Mouse (Mus musculus): Measurements from ENCODE around the gene Mfsd5.

Mfsd5 gene

DNA sequence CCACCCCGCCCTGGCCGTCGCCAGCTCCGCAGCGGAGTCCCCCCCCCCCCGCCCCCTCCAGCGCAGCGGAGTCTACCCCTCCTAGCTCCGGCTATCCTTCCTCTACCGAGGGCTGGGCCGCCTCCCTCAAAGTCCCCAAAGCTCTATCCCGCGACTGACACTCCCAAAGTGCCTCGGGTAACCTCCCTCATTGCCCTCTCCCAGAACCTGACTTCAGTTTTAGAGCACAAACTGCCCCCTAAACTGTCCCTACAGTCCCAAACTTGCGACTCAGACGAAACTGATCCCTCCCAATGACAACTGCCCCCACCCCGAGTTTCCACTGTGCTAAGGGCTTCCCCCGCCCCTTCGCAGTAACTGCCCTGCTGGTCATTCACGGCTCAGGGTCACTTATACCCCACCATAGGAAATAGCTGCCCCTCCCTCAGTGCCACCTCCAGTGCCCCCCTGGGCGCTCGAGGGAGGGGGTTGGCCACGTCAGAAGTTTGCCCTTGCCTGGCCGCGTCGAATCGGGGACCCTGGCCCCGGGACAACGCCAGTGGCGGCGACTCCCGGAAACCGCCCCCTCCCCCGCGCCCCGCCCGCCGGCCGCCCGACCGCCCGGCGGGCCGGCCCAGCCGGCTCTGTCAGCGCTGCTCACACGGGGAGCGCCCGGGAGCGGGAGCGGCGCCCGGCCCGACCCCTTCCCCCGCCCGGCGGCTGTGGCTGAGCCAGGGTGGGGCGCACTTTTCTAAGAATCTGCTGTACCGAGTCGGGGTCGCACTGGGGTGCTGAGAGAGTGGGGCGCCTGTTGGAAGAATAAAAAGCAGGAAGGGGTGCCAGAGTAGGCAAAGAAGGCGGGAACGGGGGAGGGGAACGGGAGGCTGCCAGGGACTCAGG is 31.8 kb upstream of the Mfsd5 start:
- CTCF ChIA-PET = interaction anchor here (0.5 to 0.7 kb wide), 5 partner anchors 9 to 379 kb away, joined by 3 to 16 read pairs (median 4); no protein-coding TSS in a partner anchor

DNA sequence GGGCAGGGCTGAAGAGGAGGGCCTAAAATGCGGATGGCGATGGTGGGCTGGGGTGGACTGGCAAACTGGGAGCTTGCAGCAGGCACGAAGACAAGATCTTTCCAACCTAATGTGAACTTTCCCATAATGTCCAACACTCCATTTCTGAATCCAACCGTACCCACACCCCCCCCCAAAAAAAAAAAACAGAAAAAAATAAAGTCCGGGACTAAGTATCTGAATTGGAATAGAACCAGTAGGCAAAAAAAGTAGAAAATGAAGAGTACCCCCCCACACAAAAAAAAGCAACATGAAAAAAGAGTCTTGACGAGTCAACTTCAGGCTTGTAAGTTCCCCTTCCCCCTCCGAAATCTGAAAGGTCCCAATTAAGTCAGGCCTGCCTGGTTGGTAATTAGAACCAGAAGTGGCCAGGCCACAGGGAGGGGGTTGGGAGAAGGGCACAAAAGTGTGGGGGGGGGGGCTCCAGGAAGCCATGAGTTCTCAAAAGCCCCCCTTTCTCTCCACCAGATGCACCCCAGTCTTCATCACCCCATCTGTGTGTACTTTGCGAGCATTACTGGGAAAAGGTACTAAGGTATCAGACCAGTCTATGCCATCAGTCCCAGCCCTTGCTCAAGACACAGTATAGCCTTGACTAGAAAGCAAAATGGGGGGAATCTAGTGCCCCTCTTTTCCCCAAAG is 31.0 kb upstream of the Mfsd5 start:
- CTCF ChIA-PET = interaction anchor here (0.7 kb wide), 2 partner anchors 10 to 135 kb away, joined by 4 to 16 read pairs; no protein-coding TSS in a partner anchor

DNA sequence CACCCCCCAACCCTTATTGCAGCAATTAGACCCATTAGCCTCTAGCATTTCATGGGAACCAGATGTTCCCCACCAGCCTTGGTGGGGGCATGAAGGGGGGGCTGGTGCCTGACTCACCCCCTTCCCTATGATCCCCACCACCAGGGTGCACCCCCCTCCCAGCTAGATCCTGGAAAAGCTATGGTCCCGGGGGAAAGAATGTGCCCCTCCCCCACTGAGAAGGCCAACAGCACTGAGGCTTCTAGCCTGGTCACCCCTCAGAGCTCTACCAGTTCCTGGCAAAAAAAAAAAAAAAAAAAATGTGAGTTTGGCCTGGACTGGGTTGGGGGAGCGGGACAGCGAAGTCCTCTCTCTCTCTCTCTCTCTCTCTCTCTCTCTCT is 30.5 kb upstream of the Mfsd5 start:
- CTCF ChIA-PET = no interaction called here

DNA sequence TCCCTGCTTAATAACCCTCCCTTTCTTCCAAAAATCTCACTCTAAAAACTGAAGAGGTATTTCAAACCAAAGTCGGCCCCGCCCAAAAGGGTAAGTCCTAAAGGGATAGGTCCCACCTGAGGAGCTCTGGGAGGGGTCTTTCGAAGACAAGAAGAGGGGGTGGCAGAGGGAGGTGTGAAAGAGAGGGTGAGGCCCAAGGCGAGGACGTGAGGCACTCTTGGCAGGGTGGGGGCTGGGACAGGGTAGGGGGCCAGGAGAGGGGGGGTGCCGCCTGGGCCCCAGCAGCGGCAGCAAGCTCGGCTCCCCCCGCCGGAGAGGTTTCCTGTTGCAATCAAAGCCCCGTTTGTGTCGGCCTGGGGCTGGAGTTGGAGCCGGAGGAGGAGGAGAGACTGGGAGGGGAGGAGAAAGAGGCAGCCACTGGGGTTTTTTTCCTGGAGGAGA is 30.0 kb upstream of the Mfsd5 start:
- CTCF ChIA-PET = interaction anchor here (0.7 kb wide), 1 partner anchor 1831 kb away, joined by 3 read pairs; no protein-coding TSS in a partner anchor

DNA sequence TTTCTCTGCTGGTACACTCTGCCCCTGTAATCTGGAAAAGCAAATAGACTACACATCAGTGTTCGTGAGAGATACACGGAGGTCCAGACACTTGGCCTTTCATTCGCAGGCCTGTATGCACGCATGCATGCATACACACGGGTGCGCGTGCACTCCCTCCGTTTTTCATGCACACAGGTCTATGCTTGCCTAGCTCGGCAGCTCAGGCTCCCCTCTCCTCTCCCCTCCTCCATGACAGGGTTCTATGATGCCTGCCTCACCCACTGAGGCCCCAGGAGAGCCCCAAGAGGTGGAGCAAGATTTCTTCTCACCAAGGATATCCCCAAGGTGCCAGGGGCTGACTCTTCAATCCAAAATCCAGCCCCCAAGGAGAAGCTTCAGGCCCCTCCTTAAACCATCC is 29.3 kb upstream of the Mfsd5 start:
- CTCF ChIA-PET = interaction anchor here (0.6 to 0.7 kb wide), 2 partner anchors 97 to 1832 kb away, joined by 3 read pairs; no protein-coding TSS in a partner anchor

DNA sequence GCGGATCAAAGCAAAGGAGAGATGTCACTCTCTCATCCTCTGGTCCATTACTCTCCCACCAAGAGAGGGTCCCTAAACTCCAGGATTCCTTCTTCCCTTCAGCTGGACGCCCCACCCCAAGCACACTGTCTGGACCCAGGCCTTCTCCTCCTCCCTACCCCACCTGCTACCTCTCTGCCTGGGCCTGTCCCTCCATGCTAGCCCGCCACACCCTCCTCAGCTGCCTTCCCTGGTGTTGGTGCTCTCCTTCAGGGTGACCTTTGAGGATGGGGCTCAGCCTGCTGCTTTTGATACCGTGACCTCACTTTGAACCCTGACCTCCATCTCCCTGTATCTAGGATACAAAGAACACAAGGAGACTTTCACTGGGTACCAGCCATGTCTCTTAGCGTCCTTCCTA is 28.7 kb upstream of the Mfsd5 start:
- CTCF ChIA-PET = interaction anchor here (0.6 kb wide), 1 partner anchor 97 kb away, joined by 3 read pairs; no protein-coding TSS in a partner anchor

DNA sequence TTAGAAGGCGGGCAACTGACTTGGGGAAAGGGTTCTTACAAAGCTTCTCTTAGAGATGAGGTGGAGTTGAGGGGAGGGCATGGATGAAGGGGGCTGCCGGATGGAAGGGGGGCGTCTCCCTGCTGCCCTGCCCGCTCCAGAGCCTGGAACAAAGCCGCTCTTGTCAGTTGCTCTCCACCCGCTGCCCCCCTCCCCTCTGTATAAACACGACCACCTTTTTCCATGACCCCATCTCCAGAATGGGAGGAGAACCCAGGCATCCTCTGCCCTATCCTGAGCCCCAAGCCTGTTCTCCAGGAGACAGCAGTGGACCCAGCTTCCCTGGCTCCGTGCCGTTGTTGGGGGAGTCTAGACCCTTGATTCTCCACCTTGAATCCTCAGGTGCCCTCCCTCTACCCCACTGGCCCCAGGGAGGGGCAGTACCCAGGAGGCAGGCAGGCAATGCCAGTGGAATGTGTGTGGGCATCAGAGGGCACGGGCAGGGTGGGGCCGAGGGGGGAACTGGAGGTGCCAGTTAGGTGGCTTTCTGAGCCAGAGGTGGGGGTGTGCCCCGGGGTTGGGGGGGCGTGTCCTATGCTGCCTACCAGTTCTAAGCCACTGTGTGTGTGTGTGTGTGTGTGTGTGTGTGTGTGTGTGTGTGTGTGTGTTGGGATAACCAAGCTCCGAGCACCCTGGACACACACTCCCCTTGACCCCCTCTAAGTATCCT is 23.6 kb upstream of the Mfsd5 start:
- CTCF ChIA-PET = no interaction called here

DNA sequence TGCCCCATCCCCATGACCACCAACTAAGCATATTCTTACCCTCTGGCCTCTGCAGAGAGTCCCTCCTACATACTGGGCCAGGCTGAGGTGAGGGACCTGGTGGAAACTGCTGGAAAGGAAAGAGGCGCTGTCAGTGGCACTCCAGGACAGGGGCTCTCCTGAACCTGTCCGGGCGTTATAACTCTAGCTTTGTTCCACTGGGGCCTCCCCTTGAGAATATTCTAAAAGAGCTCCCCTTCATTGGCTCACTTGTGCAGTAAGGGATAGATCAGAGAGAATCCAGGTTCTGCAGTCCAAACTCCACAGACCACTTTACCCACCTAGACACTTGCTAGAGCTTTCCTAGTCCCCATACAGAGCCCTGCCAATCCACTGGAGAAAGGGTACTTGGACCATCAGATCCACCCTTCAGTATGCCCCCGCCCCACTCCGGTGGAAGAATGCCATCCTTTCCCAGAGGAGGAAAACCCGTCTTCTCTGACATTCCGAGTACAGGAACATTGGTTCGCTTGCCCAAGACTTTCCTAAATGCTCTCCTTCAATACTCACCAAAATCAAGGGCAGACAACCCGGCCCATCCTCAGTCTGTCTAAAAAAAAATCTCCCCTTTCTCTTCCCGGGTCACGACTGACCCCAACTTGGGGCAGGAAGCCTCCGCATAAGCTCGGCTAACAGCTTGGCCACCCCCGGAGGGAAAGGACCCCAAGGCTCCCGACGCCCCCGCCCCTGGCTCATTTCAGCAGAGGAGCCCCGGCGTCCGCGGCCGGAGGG is 22.6 kb upstream of the Mfsd5 start:
- CTCF ChIA-PET = no interaction called here

DNA sequence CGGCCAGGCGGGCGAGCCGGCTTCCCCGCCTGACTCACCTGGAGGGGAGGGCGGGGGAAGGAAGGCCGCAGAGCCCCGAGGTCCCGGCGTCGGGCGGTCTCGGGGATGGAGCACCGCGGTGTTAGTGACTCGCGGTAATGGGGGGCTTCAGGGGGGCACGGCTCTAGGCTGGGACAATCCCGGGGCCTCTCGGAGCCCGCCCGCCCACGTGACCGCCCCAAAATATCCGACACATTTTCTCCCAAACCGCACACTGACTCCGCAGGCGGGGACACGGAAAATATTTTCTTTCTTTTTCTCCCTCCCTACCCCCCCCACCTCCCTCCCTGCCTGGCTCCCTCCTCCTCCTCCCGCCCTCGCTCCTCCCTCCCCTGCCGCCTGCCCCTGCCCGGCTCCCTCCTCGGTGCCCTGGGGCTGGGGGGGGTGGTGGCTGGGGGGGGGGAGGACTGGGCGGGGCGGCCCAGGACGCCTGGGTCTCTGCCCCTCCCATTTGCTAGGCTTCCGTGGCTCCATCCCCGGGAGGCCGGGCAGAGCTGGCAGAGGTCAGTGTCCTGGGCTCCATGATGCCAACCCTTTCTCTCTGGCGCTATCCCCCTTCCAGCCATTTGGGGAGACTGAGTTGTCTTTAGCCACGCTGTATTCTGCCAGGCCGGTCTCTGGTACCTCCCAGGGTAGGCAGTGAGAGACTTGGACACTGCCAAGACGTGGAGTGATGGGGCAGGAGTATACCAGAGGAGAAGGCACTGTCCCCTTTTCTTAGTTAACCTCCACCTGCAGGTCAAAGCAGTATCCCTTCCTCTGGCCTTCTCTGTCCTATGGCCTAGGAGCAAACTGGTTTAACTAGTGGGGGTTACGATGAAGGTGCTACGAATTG is 21.8 kb upstream of the Mfsd5 start, which contains the start of gene Rarg:
Rarg (minus strand) TSS at position 316 of the 874 bp plus-strand sequence.
- CTCF ChIA-PET = no interaction called here

DNA sequence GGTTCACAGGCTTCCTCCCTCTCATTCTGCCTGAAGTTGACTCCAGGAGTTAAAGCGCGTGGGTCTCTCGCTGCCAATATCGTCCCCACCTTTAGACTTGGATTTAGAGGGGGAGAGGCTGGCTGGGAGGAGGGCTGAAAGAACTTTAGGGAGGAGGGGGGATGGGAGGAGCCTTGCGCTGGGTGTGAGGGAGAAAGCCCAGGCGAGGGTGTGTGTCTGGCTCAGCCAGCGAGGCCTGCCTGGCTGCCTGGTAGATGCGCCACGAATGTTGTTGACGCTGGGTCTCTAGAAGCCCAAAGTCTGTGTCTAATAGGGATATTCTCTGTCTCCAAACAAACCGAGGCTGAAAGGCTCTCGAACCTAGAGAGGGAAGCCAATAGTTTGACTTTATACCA is 21.2 kb upstream of the Mfsd5 start:
- CTCF ChIA-PET = no interaction called here

DNA sequence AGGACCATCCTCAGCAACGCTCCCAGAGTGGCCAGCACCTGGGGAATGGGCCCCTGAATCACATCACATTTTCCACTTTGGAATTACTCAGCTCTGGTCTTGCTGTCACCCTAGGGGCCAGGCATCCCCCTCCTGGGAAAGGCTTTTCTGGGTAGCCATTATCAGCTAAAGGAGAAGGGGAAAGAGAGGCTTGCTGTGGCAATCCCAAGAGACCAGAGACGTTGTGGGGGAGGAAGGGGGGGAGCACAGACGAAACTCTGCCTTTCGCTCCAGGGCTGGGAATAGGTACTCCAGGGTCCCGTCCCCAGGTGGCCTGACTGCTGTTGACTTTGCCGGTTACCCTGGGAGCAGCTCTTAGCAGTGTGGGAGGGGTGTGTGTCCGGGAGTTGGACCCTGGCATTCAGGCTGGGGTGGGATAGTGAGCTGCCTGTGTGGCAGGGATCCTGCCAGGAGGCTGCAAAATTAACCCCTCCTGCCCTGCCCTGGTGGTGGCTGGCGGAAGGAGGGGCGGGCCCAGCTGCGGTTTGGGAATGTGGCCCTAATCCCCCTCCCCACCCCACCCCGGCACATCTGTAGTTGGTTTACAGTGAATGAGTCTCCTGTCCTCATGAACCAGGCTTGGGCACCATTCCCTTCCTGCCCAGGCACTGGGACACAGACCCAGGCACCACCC is 20.5 kb upstream of the Mfsd5 start:
- CTCF ChIA-PET = no interaction called here

DNA sequence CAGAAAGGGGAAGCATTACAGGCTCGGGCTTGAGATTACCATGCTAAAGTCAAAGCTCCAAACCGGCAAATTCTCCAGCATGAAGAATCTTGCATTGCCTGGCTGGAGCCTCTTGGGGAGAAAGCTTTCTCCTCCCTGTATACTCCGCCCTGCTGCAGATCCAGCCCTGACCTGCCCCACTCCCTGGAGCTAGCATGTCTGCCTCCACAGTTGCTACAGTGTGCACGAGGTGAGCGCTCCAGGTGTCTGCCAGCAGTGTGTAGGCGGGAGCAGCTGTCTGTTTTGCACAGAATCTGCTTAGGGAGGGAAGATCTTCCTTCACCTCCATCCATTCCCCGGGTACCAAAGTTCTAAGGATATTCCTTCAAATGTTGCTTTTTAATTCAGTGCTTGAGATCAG is 16.7 kb upstream of the Mfsd5 start:
- CTCF ChIA-PET = interaction anchor here (0.5 to 0.7 kb wide), 2 partner anchors 16 to 137 kb away, joined by 3 read pairs; no protein-coding TSS in a partner anchor

DNA sequence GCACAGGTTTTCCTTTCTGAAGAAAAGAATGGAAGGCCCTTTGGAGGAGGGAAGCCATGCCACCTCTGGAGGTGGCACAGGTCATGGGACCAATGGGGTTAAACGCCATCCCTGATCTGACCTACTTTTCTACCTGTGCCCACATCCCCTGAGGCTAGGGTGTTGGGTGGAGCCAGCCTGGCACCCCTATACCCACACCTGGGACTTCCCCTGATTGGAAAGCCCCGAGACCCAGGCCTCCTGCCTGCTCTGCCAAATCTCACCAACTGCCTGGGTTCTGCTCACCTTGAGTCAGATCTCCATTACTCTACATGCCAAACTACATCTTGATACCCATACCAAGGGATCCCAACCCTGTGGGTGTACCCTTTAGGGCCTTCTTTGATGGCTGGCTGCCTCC is 16.2 kb upstream of the Mfsd5 start:
- CTCF ChIA-PET = interaction anchor here (0.5 kb wide), 1 partner anchor 137 kb away, joined by 3 read pairs; no protein-coding TSS in a partner anchor

DNA sequence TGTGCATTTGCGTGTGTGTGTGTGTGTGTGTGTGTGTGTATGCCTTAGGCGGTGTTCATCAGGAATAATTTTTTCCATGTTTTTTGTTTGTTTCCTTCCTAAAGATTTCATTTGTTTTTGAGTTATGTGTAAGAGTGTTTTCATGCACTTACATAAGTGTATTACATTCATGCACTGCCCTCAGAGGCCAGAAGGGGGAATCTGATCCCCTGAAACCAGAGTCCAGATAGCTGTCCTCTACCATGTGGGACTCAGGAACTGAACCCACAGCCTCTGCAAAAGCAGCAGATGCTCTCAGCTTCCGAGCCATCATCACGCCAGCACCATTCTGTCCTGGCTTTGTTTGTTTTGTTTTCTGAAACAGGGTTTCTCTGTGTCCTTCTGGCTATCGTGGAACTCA is 13.7 kb upstream of the Mfsd5 start:
- CTCF ChIA-PET = no interaction called here

DNA sequence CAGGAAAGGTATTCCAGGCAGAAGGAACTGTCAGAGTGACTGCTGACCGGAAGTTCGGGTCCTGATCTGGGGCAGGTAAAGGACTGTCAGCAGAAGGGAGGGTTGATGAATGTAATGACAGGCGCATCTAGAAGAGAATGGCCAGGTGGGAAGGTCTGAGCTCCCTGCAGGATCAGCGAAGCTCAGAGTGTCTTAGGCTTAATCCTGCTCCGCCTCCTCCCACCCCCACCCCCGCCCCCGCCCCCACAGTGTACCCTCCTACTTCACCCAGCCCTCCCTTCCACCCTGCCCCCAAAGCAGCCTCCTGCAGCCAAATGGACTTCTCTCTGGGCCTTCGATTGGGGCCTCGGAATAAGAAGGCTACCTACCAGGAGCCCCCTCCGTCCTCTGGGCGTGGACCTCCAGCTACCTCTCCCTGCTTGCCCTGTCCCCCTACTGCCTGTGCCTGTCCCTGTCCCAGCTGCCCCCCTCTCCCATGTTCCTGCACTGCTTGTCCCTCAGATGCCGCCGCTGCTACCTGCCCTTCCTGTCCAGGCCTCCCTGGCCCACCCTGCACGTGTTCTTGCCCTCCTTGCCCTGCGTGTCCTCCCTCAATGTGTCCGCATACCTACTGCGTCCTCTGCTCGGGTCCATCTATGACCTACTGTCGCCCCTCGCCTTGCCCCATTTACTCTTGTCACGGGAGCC is 8.8 kb upstream of the Mfsd5 start, which contains the start of gene Gm9918:
Gm9918 (plus strand) TSS at position 290 of the 687 bp plus-strand sequence.
- CTCF ChIA-PET = interaction anchor here (0.6 kb wide), 1 partner anchor 343 kb away, joined by 3 read pairs; no protein-coding TSS in a partner anchor

DNA sequence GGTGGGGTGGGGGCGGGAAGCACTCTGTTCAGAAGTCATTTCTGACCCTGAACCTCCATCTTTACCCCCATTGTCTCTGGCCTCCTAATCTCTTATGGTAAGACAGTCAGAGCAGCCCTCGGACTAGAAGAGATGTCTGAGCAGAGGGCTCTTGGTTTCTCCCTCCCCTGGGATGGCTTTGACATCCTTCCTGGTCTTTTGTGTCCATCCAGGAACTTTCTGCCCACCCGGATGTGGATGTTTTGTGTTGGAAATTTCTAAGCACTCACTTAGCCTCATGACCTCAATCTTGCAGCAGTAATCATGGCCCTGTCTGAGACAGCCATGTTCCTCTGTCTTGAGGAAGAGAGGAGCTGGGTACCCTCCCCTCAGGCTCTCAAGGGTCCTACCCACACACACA is 7.8 kb upstream of the Mfsd5 start:
- CTCF ChIA-PET = no interaction called here

DNA sequence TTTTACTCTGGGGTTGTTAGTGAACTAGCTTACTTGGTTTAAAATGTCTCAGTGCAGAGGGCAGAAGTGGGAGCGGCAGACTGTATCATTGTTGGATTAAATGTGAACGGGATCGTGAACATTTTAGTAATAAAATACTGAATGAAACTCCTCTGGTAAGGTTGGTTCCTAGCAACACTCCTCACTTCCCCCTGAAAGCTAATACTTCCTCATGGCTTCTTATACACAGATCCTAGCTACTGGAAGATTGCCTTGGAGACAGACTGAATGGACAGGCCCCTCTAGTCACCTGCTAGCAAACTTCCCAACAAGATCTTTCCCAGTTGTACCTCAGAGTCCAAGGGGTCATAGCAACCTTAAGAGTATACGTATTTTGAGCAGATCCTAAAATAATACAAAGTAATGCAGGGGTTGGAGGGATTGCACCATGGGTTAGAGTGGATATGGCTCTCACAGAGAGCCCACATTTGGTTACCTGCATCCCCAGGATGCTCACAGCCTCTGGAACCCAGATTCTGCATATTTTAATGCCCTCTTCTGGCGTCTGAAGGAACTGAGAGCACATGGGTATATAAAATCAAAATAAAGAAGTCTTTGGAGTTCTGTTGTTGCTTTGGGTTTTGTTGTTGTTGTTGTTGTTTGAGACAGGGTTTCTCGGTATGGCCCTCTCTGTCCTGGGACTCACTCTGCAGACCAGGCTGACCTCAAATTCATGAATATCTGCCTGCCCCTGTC is 5.1 kb upstream of the Mfsd5 start:
- CTCF ChIA-PET = interaction anchor here (0.7 kb wide), 1 partner anchor 257 kb away, joined by 3 read pairs; no protein-coding TSS in a partner anchor

DNA sequence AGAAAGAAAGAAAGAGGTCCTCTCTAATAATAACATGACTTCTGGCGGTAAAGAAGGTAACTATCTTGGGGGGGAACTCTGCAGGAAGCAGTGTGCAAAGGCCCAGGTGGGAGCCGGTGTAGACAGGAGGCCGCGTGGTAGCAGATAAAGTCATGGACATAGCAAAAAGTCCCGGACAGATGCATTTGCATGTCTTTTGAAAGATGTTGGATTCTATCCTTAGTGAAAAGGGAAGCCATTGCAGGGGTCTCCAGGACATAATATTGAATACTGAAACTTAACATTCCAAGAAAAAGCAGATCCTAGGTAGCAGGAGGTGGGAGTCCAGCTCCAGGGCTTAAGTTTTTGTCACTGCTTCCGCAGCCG is 545 bp upstream of the Mfsd5 start:
- CTCF ChIA-PET = interaction anchor here (0.6 kb wide), 1 partner anchor 65 kb away, joined by 20 read pairs; no protein-coding TSS in a partner anchor

Measured in spleen, embryonic (tissue).